Mouse (Mus musculus): ENCODE measurements around the gene Slc35f6. TPM values are rescaled to one million over a fixed set of nuclear protein-coding genes. Genes with fewer than 3 reads are reported as not detected.
A peak's percentile ranks its signal among the peaks of the same experiment; 100 is the strongest.

Slc35f6 gene
- 12.5 and 14.4 TPM in 2 replicates for polyA plus RNA-seq (2015; fragmentation: Nextera tagmentation; extraction: Ambion mirVana)

DNA sequence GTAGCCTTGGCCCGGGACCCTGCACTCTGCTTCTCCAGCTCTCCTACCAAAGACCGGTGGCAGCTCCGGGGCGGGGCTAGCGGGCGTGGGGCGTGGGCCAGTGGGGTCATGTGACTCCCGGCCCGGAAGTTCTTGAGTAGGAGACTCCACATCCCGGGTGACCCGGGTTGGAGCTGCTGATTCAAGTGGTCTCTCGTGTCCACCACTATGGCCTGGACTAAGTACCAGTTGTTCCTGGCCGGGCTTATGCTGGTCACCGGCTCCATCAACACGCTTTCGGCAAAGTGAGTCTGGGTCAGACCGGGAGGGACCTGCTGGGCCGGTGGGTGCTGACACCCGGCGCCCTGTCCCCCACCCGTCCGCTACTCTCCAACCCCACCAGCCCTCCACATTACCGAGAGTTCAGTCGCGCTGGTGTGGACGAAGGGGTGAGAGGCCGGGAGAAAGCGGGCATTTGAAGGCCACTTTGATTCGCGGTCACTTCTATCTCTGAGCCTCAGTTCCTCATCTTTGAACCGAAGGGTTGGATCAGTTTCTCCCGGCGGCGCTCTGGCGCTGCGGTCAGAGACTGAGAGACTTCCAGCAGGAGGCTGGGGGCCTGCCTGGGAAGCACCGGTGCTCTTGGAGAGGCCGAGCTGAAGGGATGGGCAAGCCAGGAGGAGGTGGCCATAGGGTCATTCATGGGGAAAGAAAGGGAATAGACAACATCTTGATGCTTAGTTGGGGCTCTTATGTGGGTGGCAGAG is at the start of gene Slc35f6:
TSS of gene Slc35f6 (plus strand) at position 119 of the 746 bp plus-strand sequence.
- DNase-seq (ENCODE audit: low spot score), result peak; percentile 86

DNA sequence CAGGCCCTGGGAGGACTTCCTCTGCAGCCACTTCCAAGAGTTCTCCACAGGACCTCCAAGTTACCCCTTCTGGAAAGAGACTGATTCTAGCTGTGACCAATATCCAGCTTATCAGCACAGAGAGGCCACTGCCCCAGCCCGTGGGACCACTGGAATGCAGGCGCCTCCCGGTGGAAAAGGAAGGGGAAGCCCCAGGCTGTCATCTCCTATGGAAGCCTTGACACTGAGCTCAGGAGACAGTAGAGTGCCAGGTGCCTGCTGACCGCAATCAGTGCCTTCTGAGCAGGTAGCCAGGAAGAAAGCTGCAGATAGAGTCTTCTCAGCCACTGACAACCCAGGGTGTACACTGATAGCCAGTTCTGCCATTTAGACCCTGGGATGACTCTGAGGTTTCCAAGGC is 46.3 kb upstream of the Slc35f6 start:
- DNase-seq (ENCODE audit: low spot score), result no peak

DNA sequence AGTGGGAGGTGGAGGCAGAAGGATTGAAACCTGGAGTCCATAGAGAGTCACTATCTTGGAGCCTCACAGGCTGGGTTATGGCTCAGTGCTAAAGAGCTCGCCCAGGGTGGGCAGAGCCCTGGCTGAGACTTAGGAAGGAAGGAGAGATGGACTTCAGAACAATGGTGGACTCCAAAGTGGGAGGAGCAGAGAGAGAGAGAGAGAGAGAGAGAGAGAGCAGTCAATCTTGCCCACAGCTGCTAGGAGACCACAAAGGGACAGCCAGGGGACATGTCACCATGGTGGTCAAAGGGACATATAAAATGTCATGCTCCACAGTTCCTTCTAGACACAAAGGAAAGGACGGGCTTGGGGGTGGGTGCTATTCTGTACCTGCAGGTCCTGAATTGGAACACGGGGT is 44.5 kb upstream of the Slc35f6 start:
- DNase-seq (ENCODE audit: low spot score), result no peak

DNA sequence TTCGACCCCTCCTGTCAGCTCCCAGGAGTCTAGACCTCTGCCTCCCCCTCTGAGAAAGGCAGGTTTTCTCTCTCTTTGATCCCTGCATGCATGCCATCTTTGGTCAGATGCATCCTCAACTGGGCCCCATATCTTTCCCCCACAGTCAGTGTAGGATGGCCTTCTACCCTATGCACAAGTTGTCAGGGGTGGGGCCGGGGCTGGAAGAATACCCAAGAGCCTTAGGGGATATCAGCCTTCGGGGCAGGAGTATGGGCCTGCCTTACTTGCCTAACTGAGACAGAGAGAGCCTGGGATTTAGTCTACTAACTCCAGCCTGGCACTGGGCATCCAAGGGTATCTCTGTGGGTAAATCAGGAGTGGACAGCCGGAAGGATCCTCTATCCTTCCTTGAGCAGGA is 43.8 kb upstream of the Slc35f6 start:
- no peak for DNase-seq (ENCODE audit: low spot score)

DNA sequence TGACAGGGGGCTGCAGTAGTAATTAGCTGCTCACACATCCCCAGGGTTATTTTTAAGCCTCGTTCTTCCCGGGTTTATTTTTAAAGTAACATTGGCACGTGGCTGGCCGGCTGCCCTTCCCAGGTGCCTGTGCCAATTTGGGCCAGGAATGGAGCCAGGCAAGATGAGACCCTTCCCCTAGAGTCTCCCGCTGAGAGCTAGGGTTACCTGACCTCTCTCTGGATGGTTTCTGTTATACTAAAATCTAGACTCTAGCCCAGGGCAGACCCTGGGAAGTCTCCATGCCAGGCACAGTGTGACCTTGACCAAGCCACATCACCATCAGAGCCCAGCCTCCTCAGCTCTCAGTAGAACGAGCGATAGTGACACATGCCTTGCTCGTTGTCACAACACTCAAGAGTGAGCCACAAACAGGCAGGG is 43.0 kb upstream of the Slc35f6 start:
- DNase-seq (ENCODE audit: low spot score), result no peak

DNA sequence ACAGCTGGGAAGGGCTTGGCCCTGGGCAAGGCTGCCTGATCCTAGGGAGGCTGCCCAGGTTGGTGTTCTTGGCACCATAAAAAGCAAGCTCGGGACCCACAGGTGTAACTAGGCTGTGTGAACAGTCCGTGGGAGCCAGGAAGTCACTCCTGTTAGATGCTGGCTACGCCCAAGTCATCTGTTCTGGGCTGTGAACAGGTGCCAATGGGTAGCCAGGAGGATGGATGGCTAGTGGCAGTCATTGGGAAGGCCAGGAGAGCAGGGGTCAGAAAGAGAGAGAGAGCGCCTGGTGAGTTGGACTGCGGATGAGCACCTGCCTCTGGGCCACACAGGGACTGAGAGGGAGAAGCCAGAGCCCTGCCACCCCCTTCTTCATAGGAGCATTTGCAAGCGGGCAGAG is 42.1 kb upstream of the Slc35f6 start:
- no peak for DNase-seq (ENCODE audit: low spot score)

DNA sequence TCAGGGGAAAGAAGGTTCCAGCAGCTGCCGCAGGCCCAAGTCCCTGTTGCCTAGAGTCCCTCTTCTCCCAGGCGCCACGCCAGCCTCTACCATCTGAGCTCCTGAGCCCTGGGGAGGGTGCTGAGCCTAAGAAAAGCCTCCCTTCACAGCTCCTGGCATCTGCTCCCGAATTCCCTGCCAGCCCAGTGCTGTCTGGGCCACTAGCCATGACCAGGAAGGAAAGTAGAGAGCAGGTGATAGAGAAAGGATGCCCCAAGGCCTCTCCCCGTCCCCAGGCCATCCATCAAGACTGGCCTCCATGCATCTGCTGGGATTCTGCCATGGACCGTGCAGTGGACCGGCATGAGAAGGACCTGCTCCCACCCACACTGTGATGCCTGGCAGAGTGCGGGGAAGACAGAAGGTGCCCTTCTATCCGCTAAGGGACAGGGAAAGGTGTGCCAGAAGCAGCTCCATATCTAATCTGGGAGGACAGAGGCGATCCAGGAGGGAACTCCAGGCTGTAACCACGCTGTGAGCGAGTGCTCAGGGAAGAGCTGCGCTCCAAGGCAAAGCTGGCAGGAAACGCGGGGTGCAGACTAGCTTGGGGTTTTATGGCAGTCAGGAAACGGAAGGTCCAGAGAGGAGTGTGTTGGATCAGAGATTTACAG is 41.2 kb upstream of the Slc35f6 start:
- DNase-seq (ENCODE audit: low spot score), result no peak

DNA sequence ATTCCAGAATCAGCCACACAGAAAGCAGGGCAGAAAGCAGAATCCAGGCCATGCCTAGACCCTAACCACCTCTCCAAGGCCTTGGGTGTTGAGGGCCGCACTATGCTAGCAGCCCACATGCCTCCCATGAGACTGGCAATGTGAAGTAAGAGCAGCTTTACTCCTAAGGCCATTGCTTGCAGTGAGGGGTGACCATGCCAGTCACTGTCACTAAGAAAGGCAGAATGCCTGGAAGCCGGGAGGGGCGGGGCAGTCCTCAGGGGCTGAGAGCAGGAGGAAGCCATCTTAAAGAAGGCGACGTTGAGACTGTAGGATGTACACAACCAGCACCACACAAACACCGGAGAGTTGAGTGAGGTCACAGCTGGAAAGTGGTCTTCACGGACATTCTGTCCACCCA is 38.6 kb upstream of the Slc35f6 start:
- no peak for DNase-seq (ENCODE audit: low spot score)

DNA sequence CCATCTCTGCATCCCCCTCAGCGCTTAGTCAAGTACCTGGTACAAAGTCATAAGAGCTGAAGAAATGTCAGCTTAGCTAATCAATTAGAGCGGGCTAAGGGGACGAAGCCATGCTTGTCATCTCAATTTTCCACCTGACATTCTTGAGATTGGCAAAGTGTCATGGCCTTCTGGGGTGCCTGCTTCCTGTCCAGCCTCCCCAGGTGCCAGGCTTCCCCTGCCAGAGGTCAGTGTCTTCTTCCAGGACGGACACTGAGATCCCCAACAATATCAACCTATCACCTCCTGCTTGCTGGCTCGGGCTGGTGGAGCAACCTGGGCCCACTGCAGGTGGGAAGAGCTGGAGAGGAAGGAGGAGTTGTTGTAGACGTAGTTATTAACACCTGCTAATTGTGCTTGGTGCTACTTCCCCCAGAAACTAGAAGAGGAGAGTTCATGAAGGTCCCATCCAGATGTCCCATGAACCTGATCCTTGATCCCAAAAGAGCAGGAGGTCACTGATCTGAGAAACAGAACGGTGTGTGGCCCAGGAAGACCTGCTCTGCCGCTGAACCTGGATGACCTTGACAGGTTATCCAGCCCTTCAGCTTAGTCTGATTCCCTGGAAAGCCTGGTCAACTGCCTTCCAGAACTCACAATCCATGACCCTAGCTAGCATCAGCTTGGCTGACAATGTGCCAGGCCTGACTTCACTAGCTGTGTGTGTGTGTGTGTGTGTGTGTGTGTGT is 37.7 kb upstream of the Slc35f6 start:
- no peak for DNase-seq (ENCODE audit: low spot score)

DNA sequence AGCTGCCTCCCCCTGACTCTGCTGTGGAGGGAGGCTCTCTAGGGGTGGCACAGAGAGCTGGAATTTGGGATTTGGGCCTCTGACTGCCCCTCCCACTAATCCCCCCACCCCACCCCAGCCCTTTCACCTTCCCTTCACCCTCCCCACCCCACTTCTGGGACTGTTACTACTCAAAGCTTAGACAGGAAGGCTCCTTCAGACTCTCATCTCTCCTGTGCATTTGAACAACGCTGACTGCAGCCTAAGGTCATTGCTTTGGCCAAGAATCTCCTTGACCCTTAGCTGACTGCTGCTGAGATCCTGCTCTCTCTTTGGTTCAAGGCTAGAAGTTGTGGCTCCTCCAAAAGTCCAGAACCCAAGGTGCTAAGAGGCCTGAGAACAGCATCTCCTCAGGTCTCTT is 36.6 kb upstream of the Slc35f6 start:
- no peak for DNase-seq (ENCODE audit: low spot score)

DNA sequence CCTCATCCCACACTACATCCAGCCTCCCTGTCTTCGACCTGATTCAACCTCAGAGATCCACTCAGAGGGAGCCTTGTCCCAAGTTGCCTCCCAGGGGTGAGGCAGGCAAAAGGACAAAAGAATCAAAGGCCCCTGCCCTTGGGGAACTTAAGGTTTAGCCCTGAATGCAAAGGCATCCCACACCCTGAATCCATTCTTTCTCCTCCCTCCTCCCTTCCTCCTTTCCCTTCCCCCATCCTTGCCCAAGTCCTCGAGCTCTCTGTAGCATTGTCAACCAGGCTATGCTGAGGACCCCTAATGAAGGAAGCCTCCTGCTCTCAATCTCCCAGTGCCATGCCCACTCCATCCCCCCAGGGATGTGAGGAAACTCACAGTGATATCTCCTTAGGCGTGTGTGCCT is 36.0 kb upstream of the Slc35f6 start:
- DNase-seq (ENCODE audit: low spot score), result no peak

DNA sequence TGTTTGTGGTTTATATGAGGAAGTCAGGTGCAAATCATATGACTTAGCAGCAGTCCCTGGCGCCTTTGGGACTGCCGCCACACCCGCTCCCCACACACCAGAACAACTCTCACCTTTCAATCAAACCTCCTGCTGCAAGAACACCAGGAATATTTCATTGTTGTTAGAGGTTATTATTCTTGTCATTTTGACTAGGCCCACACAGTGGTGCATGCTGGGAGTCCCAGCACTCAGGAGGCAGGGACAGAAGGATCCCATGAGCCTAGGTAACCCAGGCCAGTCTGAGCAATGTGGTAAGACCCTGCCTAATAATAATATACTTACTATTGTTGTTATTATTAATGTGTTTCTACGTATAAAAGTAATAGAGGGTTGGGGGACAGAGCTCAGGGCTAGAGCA is 35.2 kb upstream of the Slc35f6 start:
- no peak for DNase-seq (ENCODE audit: low spot score)

DNA sequence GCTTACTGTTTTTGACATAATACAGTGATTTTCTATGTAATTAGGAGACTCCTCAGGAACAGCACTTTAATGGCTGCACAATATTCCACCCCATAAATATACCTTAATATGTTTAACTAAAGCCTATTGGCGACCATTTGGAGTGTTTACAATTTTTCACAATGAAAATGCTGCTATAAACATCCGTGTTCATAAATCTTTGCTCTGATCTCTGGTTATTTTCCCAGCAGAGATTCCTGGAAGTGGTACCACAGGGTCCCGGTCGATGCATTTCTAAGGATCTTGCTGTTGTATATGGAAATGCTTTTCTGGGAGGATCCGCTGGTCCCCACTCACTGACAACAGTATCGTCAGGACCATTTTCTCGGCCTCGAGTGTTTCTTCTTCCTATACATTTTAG is 34.5 kb upstream of the Slc35f6 start:
- DNase-seq (ENCODE audit: low spot score), result no peak

DNA sequence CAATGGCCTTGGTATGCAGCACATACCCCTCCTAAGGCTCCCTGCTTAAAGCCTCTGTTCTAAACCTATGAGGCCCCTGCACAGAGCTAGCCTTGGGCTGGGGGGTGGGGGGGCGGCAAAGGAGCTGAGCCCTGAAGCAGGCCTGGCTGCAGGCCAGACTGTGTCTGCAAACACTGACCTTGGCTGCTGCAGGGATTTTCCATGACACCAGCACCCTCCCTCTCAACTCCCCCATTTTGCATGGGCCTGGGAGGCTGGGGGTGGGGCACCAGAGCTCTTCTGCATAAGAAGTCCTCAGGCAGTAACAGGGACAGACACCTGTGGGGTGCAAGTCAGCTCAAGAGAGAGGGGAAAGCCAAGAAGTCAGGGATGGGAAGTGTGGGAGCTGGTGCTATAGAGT is 33.5 kb upstream of the Slc35f6 start:
- DNase-seq (ENCODE audit: low spot score), result no peak

DNA sequence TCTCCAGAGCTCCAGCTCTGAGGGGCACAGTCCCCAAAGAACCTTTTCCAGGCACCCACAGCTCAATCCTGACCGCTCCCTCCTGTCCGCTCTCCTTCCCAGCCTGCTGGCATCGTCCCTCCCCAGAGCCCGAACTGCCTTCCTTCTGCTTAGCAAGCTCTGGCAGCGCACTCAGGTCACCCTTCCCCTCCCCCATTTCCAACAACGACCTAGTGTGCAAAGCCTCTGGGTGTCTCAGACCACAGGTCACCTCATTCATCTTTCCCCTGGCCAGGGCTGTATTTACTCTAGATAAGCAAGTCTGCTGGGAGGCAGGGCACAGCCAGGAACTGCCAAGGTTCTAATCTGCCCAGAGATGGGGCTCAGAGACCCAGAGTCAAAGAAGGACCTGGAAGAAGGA is 32.3 kb upstream of the Slc35f6 start:
- DNase-seq (ENCODE audit: low spot score), result no peak

DNA sequence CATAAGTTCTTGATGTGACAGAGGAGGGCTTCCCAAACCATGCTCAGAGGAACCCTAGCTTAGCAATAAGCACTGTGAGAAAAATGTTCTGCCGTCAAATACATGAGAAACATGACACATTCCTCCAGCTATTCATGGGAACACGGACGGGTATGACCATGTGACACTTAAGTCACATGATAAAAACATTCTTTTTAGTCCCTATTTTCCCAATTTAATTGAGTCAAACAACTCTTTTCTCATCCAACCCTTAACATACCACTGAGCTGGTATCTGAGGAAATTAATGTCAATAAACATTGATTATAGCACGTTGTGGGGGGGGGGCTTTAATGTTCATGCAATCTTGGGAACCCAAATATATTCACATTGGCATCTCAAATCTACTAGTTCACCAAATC is 31.9 kb upstream of the Slc35f6 start:
- DNase-seq (ENCODE audit: low spot score), result no peak

DNA sequence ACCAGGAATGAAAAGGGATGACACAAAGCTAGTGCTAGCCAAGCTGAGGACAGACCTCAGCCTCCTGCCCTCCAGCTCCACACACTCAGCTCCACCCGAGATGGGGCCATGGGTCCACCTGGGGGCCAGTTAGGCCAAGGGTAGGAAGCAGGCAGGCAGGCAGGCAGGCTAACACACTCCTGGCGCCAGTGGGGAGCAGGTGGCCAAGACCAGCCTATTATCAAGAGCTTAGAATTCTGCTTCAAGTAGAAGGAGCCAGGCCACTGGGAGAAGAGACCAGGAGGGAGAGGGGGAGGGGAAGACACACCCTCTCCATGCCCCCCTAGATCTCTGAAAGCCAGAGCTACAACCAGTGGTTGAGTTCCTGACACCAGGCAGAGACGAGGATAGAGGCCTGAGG is 31.1 kb upstream of the Slc35f6 start:
- no peak for DNase-seq (ENCODE audit: low spot score)

DNA sequence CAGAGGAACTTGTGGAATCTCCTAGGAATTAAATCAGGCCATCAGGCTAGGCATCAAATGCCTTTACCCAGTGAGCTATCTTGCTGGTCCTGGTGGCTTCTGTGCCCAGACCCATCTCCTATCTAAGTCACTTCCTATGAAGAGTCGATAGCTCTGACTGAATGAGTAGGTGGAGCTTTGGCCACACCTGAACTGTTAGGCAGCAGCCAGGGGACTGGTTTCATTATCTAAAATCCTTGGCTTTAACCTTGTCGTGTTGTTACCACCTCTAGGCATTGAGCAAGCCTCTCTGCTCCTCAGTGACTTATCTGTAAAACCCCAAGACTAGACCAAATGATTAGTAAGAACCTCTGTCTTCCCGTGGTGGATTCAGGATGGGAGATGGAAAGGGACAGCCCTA is 30.4 kb upstream of the Slc35f6 start:
- no peak for DNase-seq (ENCODE audit: low spot score)

DNA sequence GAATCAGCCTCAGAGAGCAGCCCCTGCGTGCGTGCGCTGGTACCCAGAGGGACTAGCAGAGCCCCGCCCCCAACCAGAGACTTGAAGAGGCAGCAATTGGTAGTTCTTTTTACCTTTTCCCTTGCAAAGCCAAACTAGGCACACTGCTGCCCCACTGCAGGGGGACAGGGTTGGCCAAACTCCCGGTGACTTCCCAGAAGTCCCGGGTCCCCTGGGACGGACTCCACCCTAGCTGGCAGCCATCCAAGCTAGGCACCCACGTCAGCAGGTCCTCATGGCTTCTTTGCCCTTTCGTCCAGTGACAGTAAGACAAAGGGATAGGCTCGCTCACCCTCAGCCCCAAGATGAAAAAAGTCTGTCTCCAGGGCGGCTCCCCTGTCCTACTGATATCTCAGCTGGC is 29.9 kb upstream of the Slc35f6 start:
- no peak for DNase-seq (ENCODE audit: low spot score)

DNA sequence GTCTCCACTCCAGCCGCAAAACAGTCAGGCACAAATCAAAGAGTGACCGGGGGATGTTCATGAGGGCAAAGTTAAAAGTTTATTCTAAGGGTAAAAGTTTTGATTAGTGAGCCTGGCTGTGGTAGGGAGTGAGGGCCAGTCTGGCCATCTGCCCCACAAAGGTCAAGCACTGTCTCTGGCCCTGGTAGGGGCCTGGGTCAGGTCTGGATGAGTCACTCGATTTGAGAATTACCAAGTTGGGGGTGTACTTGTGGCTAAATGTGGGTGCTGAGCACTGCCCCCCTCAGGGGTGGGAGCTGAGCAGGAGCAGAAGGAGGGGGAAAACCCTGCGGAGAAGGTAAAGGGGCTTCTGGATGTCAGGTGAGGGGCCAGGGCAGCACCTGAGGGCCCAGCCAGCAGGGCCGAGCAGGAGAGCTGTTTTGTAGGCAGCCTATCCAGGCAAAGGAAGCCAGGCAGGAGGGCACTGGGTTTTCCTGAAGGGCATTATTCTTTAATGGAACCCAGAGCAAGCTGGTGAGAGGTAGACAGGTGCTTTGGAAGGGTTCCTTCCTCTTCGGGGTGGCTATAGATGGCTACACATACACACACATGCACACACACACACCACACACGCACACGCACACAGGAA is 29.2 kb upstream of the Slc35f6 start:
- no peak for DNase-seq (ENCODE audit: low spot score)

DNA sequence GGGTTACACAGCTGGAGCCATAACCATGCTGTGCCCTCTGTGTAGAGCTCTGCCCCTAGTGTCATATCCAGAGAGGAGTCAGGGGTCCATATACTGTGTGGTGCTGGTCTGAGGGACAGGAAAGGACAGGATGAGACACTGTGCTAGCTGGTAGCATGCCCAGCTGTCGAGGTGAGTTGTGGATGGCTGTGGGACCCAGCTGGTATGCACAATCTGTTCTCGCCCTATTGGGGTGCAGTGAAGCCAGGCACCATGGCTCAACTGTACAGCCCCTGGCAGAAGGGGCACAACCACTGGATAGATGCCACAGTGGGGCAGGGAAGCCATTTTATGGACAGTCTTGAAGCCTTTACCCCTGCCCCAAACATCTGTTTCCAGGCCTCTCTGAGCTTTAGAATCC is 28.5 kb upstream of the Slc35f6 start:
- DNase-seq (ENCODE audit: low spot score), result no peak

DNA sequence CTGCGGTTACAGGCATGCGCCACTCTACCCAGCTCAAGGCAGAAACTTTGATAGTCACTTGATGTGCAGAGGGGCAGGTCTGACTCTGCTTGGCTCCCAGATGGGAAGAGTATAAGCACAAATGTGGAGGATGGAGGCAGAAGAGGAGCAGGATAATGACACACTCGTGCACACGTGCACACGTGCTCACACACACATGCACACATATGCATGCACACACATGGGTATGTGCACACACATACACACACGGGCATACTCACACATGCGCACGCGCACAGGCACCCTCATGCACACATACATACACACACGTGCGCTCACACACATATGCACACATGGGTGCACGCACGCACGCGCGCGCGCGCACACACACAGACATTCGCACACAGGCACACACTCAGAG is 27.2 kb upstream of the Slc35f6 start:
- DNase-seq (ENCODE audit: low spot score), result no peak
